In the genomic region with DNA sequence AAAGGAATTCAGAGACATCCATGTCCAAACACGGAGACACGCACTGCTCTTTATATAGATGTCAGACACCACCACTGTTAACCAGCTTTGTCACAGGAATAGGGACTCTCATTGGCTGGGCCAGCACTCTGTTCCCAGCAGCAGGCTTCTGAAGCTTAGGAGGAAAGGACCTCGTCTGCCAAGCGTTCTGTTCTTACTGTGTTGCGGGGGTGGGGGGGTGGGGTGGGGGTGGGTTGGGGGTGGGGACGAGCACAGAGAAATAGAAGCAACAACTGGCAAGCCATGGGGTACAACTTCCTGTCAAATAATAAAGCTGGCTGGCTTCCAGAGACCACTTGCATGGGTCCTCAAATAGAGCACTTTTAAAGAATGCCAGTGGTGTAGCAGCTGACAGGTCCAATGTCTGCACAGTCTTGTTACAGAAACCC, we compare ENCODE assay signal across 15 mouse cellular contexts.
DNase-seq lines count a peak whose midpoint lies in the region; ATAC-seq lines count a peak whose summit lies in the region.
"Had no signal": no experiment of that assay in that cellular context is flagged by ENCODE, and none has a peak within 500 bp of the region (broad histone marks: within the 10 kb centered on the region; RNA-seq: fewer than 3 reads in every experiment).

No protein-coding gene starts in this region.

- no peaks in the 10 kb centered on the region for H3K9me3 ChIP-seq in forebrain, embryonic 15.5 days
- H3K9me3 ChIP-seq in forebrain, embryonic 10.5 days, result no peaks in the 10 kb centered on the region
- no peaks in the 10 kb centered on the region for H3K9me3 ChIP-seq in midbrain, embryonic 13.5 days
- no peaks in the 10 kb centered on the region for H3K9me3 ChIP-seq in midbrain, embryonic 10.5 days (replicated peaks)
- no peaks in the 10 kb centered on the region for H3K9me3 ChIP-seq in limb, embryonic 15.5 days
- H3K9me3 ChIP-seq: G1E; hindbrain, embryonic 12.5 days; lung, embryonic 15.5 days; stomach, embryonic 15.5 days had no signal

- H3K27me3 ChIP-seq in forebrain, embryonic 15.5 days, result no peaks in the 10 kb centered on the region
- H3K27me3 ChIP-seq in forebrain, embryonic 10.5 days (ENCODE audit: poor library complexity, severe bottlenecking), result no peaks in the 10 kb centered on the region
- no peaks in the 10 kb centered on the region for H3K27me3 ChIP-seq in midbrain, embryonic 13.5 days
- no peaks in the 10 kb centered on the region for H3K27me3 ChIP-seq in midbrain, embryonic 10.5 days (ENCODE audit: low read depth, poor library complexity, severe bottlenecking)
- no peaks in the 10 kb centered on the region for H3K27me3 ChIP-seq in limb, embryonic 15.5 days
- H3K27me3 ChIP-seq: hindbrain, embryonic 12.5 days; lung, embryonic 15.5 days; stomach, embryonic 15.5 days had no signal

- 21% methylated on average over 6 of the region's 6 CpGs for WGBS in forebrain, embryonic 15.5 days
- WGBS in forebrain, embryonic 10.5 days, result 77% methylated on average over 6 of the region's 6 CpGs
- WGBS in midbrain, embryonic 13.5 days, result 28% methylated on average over 6 of the region's 6 CpGs
- WGBS in midbrain, embryonic 10.5 days, result 56% methylated on average over 6 of the region's 6 CpGs
- WGBS in limb, embryonic 15.5 days, result 30% methylated on average over 6 of the region's 6 CpGs

- H3K36me3 ChIP-seq in forebrain, embryonic 15.5 days, result no peaks in the 10 kb centered on the region
- H3K36me3 ChIP-seq in forebrain, embryonic 10.5 days (replicated peaks), result peaks cover 10% of the 10 kb centered on the region; the same call in 1 of the 2 replicates
- no peaks in the 10 kb centered on the region for H3K36me3 ChIP-seq in midbrain, embryonic 13.5 days
- H3K36me3 ChIP-seq in midbrain, embryonic 10.5 days, result 0 out of 2 replicates have a peak, but pooled peaks cover 4% of the 10 kb centered on the region
- peaks cover 4% of the 10 kb centered on the region; the same call in 1 of the 2 replicates for H3K36me3 ChIP-seq in limb, embryonic 15.5 days
- H3K36me3 ChIP-seq: hindbrain, embryonic 12.5 days; stomach, embryonic 15.5 days had no signal

- H3K4me2 ChIP-seq in forebrain, embryonic 15.5 days (replicated peaks), result no peak overlapping the region
- H3K4me2 ChIP-seq in midbrain, embryonic 13.5 days (replicated peaks), result no peak overlapping the region
- H3K4me2 ChIP-seq in limb, embryonic 15.5 days, result no peak overlapping the region
- H3K4me2 ChIP-seq: hindbrain, embryonic 12.5 days; lung, embryonic 15.5 days; stomach, embryonic 15.5 days had no signal

- no peak overlapping the region for H3K9ac ChIP-seq in forebrain, embryonic 15.5 days (replicated peaks)
- no peak overlapping the region for H3K9ac ChIP-seq in midbrain, embryonic 13.5 days (replicated peaks)
- no peak overlapping the region for H3K9ac ChIP-seq in limb, embryonic 15.5 days
- H3K9ac ChIP-seq: hindbrain, embryonic 12.5 days; lung, embryonic 15.5 days; stomach, embryonic 15.5 days had no signal

- H3K4me3 ChIP-seq in forebrain, embryonic 15.5 days, result no peak overlapping the region
- no peak overlapping the region for H3K4me3 ChIP-seq in forebrain, embryonic 10.5 days
- no peak overlapping the region for H3K4me3 ChIP-seq in midbrain, embryonic 13.5 days (replicated peaks)
- H3K4me3 ChIP-seq in midbrain, embryonic 10.5 days, result no peak overlapping the region
- no peak overlapping the region for H3K4me3 ChIP-seq in limb, embryonic 15.5 days
- H3K4me3 ChIP-seq: hindbrain, embryonic 12.5 days; lung, embryonic 15.5 days; stomach, embryonic 15.5 days had no signal

- 0 out of 2 replicates have a peak, but pooled peaks cover 2% of the 10 kb centered on the region for H3K4me1 ChIP-seq in forebrain, embryonic 15.5 days
- no peaks in the 10 kb centered on the region for H3K4me1 ChIP-seq in forebrain, embryonic 10.5 days
- H3K4me1 ChIP-seq in midbrain, embryonic 13.5 days (replicated peaks), result no peaks in the 10 kb centered on the region
- peaks cover 8% of the 10 kb centered on the region for H3K4me1 ChIP-seq in midbrain, embryonic 10.5 days
- 0 out of 2 replicates have a peak, but pooled peaks cover 4% of the 10 kb centered on the region for H3K4me1 ChIP-seq in limb, embryonic 15.5 days

- peak; percentile 67; the same call in 1 of the 2 replicates for ATAC-seq in forebrain, embryonic 15.5 days (replicated peaks)
- 0 out of 2 replicates have a peak, but pooled peaks have one; percentile 37 for ATAC-seq in midbrain, embryonic 13.5 days
- ATAC-seq in limb, embryonic 15.5 days (ENCODE audit: insufficient number of reproducible peaks, low FRiP score, low TSS enrichment, low read depth), result peak; percentile 61; the same call in 1 of the 2 replicates

- DNase-seq in forebrain, embryonic 10.5 days (ENCODE audit: extremely low spot score, low spot score), result no peak
- peak; percentile 30 for DNase-seq in layer of hippocampus, adult 11-12 months (ENCODE audit: low spot score)
- no peak for DNase-seq in layer of hippocampus, postnatal 25 days (ENCODE audit: extremely low spot score in 1 of 2, low spot score in 1 of 2)
- no peak for DNase-seq in midbrain, embryonic 10.5 days (ENCODE audit: low spot score)
- DNase-seq in thymus, postnatal 4 days, result no peak
- DNase-seq: B cell, adult 2 months; cerebellum, adult 8-10 months; kidney, adult 9 months had no signal

- H3K27ac ChIP-seq in forebrain, embryonic 15.5 days (replicated peaks), result no peak overlapping the region
- H3K27ac ChIP-seq in forebrain, embryonic 10.5 days, result no peak overlapping the region
- H3K27ac ChIP-seq in midbrain, embryonic 13.5 days, result no peak overlapping the region
- no peak overlapping the region for H3K27ac ChIP-seq in midbrain, embryonic 10.5 days (replicated peaks)
- H3K27ac ChIP-seq in limb, embryonic 15.5 days, result no peak overlapping the region
- H3K27ac ChIP-seq: hindbrain, embryonic 12.5 days; lung, embryonic 15.5 days had no signal
